Mouse (Mus musculus): ENCODE measurements around the gene Lama5. TPM values are rescaled to one million over a fixed set of nuclear protein-coding genes. Genes with fewer than 3 reads are reported as not detected.

The Lama5 gene
- polyA plus RNA-seq, 1 experiment from 2014 or later = 1.9 TPM

GRCm38 (mm10) chr2:180201303-180201702, 24.4 kb downstream of the Lama5 start:
- Histone ChIP-seq H3K9me3 (no peaks in the 10 kb centered on the region), H3K4me1 (replicated peaks) (peaks cover 68% of the 10 kb centered on the region), H3K27ac (peak overlapping the region; percentile 44; the same call in 1 of the 2 replicates), H3K9ac (no peak overlapping the region), H3K4me3 (no peak overlapping the region), H3K27me3 (no peaks in the 10 kb centered on the region), H3K4me2 (no peak overlapping the region), H3K36me3 (no peaks in the 10 kb centered on the region)
- no peak for ATAC-seq (ENCODE audit: low FRiP score)
- 76% methylated on average over 9 of the region's 9 CpGs for WGBS

DNA sequence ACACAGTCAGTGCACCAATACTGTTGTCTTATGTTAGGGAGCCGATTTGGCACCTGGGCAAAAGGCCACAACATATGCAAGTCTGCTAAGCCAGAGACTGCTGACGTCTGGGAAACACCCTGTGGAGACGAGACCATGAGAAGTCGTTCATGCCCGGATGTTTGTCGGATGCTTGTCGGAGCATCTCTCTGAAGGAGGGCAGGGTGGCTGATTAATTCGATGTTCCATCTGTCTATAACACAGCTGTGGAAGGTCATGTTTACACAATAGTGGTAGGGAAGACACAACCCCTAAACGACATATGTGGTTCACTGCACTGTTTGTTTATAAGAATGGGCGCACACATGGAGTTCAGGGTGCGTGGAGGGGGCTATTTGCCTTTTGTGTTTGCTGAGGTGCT, 25.0 kb downstream of the Lama5 start:
- Histone ChIP-seq H3K4me1 (replicated peaks) (peaks cover 62% of the 10 kb centered on the region), H3K9ac (no peak overlapping the region)
- 31% methylated on average over 11 of the region's 11 CpGs for WGBS

GRCm38 (mm10) chr2:180198782-180199181, 26.9 kb downstream of the Lama5 start:
- Histone ChIP-seq H3K27me3 (no peaks in the 10 kb centered on the region), H3K9me3 (no peaks in the 10 kb centered on the region), H3K4me2 (no peak overlapping the region), H3K9ac (no peak overlapping the region; the same call in 1 of the 2 replicates), H3K27ac (no peak overlapping the region), H3K36me3 (no peaks in the 10 kb centered on the region), H3K4me1 (replicated peaks) (peaks cover 45% of the 10 kb centered on the region), H3K4me3 (no peak overlapping the region)
- ATAC-seq (ENCODE audit: low FRiP score) = no peak
- 70% methylated on average over 10 of the region's 10 CpGs for WGBS

More for the DNA sequence above, 25.0 kb downstream of the Lama5 start:
- Histone ChIP-seq H3K4me2 (no peak overlapping the region), H3K27ac (peak overlapping the region; percentile 44; the same call in 1 of the 2 replicates), H3K4me3 (no peak overlapping the region), H3K9me3 (no peaks in the 10 kb centered on the region), H3K36me3 (no peaks in the 10 kb centered on the region), H3K27me3 (no peaks in the 10 kb centered on the region)
- no peak for ATAC-seq (ENCODE audit: low FRiP score)

DNA sequence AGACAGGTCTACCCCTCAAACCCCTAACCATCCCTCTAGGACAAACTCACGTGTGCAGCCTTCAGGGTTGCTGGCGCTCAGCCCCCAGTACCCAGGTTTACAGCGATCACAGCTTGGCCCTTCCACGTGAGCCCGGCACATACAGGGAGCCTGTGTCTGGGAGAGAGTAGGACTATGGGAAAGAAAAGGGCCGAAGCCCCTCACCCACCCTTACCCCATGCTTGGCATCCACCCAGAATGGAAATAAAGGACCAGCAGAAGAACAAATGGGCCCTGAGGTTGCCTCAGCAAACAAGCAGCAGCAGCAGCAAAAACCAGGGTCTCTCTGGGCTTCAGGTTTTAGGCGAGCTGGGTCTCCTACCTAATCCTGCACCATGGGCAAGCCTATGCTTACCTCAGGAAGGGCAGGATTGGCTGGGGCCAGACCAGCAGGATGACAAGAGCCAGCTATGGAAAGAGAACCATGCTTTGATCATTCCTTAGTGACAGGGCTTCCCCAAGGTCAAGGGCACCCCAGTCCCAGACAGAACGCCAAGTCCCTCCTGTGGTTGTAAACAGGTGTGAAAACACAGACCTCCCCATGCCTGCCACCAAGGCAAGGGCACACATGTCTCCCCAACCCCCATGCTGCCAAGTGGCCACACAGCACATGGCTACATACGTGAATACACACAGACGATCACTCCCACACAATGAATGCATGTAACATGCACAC, 28.2 kb downstream of the Lama5 start:
- no peak overlapping the region for H3K27ac ChIP-seq
- ATAC-seq (ENCODE audit: low FRiP score) = no peak

DNA sequence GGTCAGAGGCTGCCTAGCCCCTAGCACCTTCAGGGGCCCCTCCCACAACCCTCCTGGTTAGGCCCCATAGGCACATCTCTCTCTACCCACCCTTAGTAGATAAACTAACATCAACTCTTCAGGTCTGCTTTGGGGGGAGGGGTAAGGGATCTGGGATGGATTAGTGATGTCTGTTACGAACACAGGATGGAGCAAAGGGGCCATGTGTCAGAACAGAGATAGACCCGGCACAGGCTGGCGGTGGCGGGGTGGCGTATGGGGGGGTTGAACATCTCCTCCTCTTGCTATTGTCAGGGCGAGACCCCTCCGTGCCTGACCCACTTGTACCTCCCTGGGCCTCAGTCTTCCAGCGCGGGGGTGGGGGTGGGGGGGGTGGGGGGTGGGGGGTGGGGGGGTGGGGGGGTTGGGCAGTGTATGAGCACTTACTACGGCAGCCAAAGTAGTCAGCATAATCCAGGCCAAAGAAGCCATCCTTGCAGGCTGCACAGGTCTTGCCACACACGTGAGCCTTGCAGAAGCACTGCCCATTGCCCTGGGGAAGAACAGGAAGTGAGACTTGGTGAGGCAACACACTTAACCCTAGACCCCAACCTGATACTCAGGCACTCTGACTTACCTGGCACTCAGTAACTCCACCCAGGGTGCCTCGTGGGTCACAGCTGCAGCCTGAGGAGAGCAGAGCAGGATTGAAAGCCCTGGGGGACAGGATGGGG, 28.9 kb downstream of the Lama5 start:
- Histone ChIP-seq H3K27ac (no peak overlapping the region), H3K4me3 (no peak overlapping the region), H3K4me2 (no peak overlapping the region), H3K9me3 (no peaks in the 10 kb centered on the region), H3K9ac (no peak overlapping the region), H3K36me3 (no peaks in the 10 kb centered on the region), H3K4me1 (replicated peaks) (peaks cover 33% of the 10 kb centered on the region), H3K27me3 (no peaks in the 10 kb centered on the region)
- WGBS = 69% methylated on average over 10 of the region's 12 CpGs
- ATAC-seq (ENCODE audit: low FRiP score) = no peak

More for the DNA sequence above, 28.2 kb downstream of the Lama5 start:
- Histone ChIP-seq H3K36me3 (no peaks in the 10 kb centered on the region), H3K9ac (peak overlapping the region; percentile 5; the same call in 1 of the 2 replicates), H3K4me2 (no peak overlapping the region), H3K9me3 (no peaks in the 10 kb centered on the region), H3K27me3 (no peaks in the 10 kb centered on the region), H3K4me3 (no peak overlapping the region), H3K4me1 (replicated peaks) (peaks cover 39% of the 10 kb centered on the region)
- WGBS = 81% methylated on average over 10 of the region's 10 CpGs

DNA sequence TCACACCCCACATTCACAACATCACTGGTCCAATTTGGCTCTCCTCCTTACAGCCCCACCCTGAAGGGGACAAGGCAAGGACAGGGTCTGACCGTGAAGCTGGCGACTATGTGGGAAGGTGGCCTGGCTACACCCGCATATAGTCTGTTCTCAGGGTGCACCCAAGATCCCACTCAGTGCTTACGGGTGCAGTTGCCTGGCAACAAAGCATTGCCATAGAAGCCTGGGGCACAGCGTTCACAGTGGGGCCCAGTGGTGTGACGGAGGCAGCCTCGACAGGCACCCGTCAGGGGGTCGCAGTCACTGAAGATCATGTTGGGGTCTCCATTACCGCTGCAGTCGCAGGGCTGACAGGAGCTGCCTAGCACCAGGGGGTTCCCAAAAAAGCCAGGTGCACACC, 38.3 kb downstream of the Lama5 start:
- no peaks in the 10 kb centered on the region for H3K27me3 ChIP-seq
- 82% methylated on average over 11 of the region's 11 CpGs for WGBS
- peaks cover 14% of the 10 kb centered on the region for H3K4me1 ChIP-seq (replicated peaks)
- H3K36me3 ChIP-seq = no peaks in the 10 kb centered on the region; the same call in 1 of the 2 replicates
- H3K9ac ChIP-seq = no peak overlapping the region
- no peak for ATAC-seq (ENCODE audit: low FRiP score)
- H3K4me3 ChIP-seq = no peak overlapping the region
- no peaks in the 10 kb centered on the region for H3K9me3 ChIP-seq
- no peak overlapping the region for H3K4me2 ChIP-seq
- no peak overlapping the region for H3K27ac ChIP-seq

GRCm38 (mm10) chr2:180185686-180186085, 40.0 kb downstream of the Lama5 start:
- Histone ChIP-seq H3K4me2 (no peak overlapping the region), H3K27me3 (no peaks in the 10 kb centered on the region), H3K4me3 (no peak overlapping the region), H3K27ac (no peak overlapping the region), H3K4me1 (replicated peaks) (peaks cover 14% of the 10 kb centered on the region), H3K9ac (no peak overlapping the region), H3K9me3 (no peaks in the 10 kb centered on the region), H3K36me3 (no peaks in the 10 kb centered on the region; the same call in 1 of the 2 replicates)
- ATAC-seq (ENCODE audit: low FRiP score) = no peak
- 95% methylated on average over 14 of the region's 14 CpGs for WGBS

- WGBS = 84% methylated on average over 6 of the region's 6 CpGs
- ATAC-seq (ENCODE audit: low FRiP score) = no peak
- Histone ChIP-seq H3K36me3 (peaks cover under 1% of the 10 kb centered on the region; the same call in 1 of the 2 replicates), H3K27me3 (no peaks in the 10 kb centered on the region), H3K4me2 (no peak overlapping the region), H3K4me3 (no peak overlapping the region), H3K9ac (no peak overlapping the region), H3K4me1 (replicated peaks) (peaks cover 14% of the 10 kb centered on the region), H3K9me3 (no peaks in the 10 kb centered on the region), H3K27ac (no peak overlapping the region)
Measured at GRCm38 (mm10) chr2:180184752-180185109, 40.9 kb downstream of the Lama5 start.

GRCm38 (mm10) chr2:180184011-180184751, 41.5 kb downstream of the Lama5 start:
- Histone ChIP-seq H3K36me3 (peaks cover 6% of the 10 kb centered on the region), H3K9me3 (no peaks in the 10 kb centered on the region), H3K9ac (no peak overlapping the region), H3K27ac (no peak overlapping the region), H3K4me1 (replicated peaks) (peaks cover 14% of the 10 kb centered on the region), H3K4me2 (no peak overlapping the region), H3K27me3 (no peaks in the 10 kb centered on the region), H3K4me3 (no peak overlapping the region)
- WGBS = 86% methylated on average over 24 of the region's 24 CpGs
- no peak for ATAC-seq (ENCODE audit: low FRiP score)

GRCm38 (mm10) chr2:180181542-180181941, 44.1 kb downstream of the Lama5 start:
- WGBS = 87% methylated on average over 9 of the region's 9 CpGs
- peaks cover 2% of the 10 kb centered on the region; the same call in 1 of the 2 replicates for H3K4me1 ChIP-seq (replicated peaks)
- no peak overlapping the region for H3K4me2 ChIP-seq
- H3K27me3 ChIP-seq = no peaks in the 10 kb centered on the region
- no peak overlapping the region for H3K9ac ChIP-seq
- H3K27ac ChIP-seq = no peak overlapping the region
- ATAC-seq (ENCODE audit: low FRiP score) = no peak
- H3K36me3 ChIP-seq = peaks cover 33% of the 10 kb centered on the region
- H3K9me3 ChIP-seq = no peaks in the 10 kb centered on the region
- H3K4me3 ChIP-seq = no peak overlapping the region

DNA sequence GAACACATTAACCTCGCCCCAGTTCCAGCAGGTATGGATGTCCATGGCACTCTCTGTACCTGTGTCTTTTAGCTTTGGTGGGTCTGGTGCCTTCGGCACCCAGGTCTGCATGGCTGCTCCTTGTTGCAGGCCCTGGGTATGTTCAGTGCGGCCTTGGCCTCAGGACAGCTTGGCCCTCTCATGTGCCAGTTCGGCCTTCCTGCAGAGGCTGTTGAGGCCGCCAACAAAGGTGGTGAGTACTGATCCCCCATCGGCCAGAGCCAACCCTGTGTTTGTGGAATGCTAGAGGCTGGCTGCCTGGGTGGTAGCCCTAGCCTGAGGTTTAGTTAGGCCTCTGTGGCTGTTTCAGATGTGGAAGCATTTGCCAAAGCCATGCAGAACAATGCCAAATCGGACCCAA, 49.9 kb downstream of the Lama5 start:
- no peaks in the 10 kb centered on the region for H3K9me3 ChIP-seq
- ATAC-seq (ENCODE audit: low FRiP score) = no peak
- no peak overlapping the region for H3K9ac ChIP-seq
- no peak overlapping the region for H3K27ac ChIP-seq
- H3K36me3 ChIP-seq = peaks cover 69% of the 10 kb centered on the region
- 93% methylated on average over 7 of the region's 7 CpGs for WGBS
- peaks cover 26% of the 10 kb centered on the region for H3K4me1 ChIP-seq (replicated peaks)
- no peak overlapping the region for H3K4me3 ChIP-seq
- H3K27me3 ChIP-seq = no peaks in the 10 kb centered on the region
- H3K4me2 ChIP-seq = no peak overlapping the region

DNA sequence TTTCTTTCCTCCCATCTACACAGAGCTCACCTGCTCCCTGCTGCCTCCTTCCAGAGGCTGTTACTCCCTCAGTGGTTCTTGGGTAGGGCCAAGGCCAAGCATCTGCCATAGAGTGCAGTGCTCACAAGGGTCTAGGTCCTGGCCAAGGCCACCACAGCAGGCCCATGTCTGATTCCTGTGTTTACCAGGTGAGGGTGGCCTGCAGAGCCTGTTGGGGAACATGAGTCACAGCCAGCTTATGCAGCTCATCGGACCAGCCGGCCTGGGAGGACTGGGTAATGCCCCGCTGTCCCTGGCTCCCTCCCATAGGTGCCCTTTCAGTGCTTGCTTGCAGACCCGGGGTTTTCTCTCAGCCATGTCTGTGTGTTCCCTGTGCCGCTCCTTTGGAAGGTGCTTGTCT, 51.5 kb downstream of the Lama5 start:
- H3K4me1 ChIP-seq (replicated peaks) = peaks cover 27% of the 10 kb centered on the region

More for the DNA sequence above, 51.5 kb downstream of the Lama5 start:
- Histone ChIP-seq H3K36me3 (peaks cover 61% of the 10 kb centered on the region), H3K27ac (no peak overlapping the region), H3K27me3 (no peaks in the 10 kb centered on the region), H3K4me3 (no peak overlapping the region; the same call in 1 of the 2 replicates), H3K9ac (0 out of 2 replicates have a peak overlapping the region, but pooled peaks have one; percentile 24), H3K4me2 (no peak overlapping the region), H3K9me3 (no peaks in the 10 kb centered on the region)
- ATAC-seq (ENCODE audit: low FRiP score) = no peak
- 91% methylated on average over 5 of the region's 5 CpGs for WGBS

Measured in hindbrain, embryonic 13.5 days (tissue).